Mouse (Mus musculus) spleen, postnatal 14 days (tissue): ENCODE results near the gene Zranb1.

Experiments
- DNase-seq, 2 experiments: peaks; one replicate each; pipeline ENCODE4 v3.0.0; 2021 to 2022; ENCODE audit warnings: low spot score in 2 of 2

Zranb1 gene

DNA sequence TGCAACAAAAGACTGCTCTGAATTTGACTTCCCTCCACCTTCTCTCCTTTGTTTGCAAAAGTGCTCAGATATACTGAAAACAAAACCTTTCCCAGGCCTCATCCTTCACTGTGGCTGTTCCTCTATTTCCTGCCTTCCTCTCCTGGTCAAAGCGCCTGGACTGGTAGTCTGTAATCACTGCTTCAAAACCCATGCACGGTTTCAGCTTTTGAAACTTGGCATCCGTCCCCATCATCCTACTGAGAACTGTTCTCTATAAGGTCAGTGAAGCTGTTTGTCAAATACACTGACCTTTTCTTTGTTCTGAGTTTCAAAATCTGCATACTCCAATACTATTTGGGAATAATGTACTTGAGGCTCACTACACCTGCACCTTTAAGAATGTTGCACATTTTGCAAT, 3.7 kb upstream of the Zranb1 start:
- DNase-seq = no peak

DNA sequence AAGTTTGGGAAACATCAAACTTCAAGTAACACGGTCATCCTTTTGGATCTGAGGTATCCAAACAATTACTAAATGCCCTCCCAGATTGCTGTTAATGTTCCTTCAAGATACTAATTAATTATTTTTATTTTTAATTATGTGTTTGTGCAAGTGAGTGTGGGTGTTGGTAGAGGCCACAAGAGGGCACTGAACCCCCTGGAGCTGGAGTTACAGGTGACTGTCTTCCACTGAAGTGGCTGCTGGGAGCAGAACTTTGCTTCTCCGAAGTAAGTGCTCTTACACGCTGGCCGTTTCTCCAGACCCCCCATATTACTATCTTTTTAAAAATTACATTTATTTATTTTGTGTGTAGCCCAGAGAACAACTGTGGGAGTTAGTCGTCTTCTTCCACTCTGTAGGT, 887 bp upstream of the Zranb1 start:
- DNase-seq = no peak

DNA sequence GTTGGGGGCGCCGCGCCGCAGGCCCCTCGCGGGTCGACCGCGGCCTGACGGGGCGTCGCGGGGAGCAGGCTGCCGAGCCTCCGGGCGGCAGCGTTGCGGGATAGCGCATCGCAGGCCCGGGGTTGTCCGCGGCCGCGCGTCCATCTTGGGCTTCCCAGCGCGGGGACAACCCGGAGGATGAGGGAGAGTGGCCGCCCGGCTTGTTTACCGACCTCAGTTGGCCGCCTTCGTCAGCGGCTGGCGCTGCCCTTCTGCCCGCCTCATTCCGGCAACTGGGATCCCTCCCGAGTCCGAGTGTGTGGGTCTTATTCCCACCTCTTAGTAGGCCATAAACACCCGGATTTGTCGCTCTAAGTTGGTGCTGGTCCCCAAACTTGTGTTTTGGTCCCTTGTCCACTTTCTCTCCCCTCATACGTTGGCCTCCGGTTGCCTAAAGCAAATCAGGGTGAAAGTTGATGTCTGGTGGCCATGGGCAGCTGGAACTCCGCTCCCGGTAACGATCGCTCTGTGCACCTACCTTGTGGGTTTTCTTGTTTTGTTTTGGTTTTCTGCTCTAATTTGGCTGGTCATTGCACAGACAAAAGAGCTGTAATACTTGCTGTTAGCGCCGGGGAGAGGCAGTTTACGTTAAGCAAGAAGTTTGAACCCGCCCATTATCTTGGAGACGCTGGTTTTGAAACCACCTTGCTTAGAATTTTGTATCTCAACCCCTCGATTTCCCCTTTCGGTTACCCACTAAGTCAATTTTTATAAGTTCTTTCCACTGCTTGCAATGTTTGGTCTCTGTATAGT, 814 bp downstream of the Zranb1 start:
- DNase-seq = peak; percentile 9 to 37

DNA sequence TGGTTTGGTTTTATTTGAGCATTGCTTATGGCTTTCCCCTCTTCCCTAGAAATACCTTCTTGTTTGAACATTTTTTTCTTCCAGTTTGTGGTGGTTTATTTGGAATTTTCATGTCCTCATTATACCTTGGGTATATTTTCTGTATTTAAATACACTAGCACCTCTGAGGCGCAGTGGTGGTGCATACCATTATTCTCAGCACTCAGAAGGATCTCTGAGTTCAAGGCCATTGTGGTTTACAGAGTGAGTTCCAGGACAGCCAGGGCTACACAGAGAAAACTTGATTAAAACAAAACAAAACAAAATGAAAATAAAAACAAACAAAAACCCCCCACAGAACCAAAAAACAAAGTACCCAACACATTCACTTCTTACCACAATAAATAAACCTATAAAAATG, 2.4 kb downstream of the Zranb1 start:
- DNase-seq = no peak

DNA sequence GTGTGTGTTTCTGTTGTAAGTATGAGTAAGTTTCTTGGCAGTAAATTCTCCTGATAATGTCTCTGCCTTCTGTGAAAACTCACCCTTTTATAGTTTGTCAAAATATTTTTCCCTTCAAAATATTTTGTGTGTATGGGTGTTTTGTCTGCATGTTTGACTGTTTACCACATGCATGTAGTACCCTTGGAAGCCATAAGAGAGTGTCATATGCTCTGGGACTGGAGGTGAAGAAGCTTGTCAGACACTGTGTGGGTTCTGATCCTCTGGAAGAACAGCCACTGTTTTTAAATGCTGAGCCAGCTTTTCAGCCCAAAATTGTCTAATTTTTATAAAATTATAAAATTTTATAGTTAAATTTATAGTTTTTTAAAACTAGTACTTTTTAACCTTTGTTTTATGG, 3.8 kb downstream of the Zranb1 start:
- no peak for DNase-seq

DNA sequence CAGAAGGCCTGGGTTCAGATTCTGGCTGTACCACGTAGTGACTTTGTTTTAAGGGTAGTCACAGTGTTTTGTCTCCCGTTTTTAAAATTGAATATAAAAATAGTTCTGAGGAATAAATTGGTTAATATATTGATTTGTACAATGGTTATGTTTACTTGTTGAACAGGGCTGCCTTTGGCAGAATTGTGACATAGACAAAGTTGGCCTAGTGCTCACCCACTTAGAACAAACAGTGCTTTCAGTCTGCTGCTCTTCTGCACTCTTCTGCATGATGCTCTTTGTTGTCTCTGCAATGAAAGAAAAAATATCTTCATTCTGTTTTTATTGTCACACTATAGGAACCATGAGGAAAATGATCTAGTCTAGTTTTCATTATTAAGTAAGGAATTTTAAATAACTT, 8.2 kb downstream of the Zranb1 start:
- no peak for DNase-seq

DNA sequence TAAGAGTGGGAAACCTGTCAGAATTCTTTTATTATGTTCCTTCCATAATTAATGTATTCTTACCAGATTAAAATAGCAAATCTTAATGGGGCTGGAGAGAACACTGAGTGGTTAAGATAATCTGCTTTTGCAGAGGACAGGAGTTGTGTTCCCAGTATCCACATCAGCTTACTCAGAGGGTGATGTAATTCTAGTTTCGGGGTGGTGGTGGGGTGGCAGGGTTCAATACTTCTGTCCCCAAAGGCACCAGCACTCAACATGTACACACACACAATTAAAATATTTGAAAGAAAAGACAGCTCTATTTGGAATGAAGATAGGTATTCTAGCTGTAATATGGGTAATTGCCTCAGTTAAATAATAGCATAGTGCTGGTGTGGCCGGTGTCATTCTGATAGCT, 9.6 kb downstream of the Zranb1 start:
- no peak for DNase-seq

DNA sequence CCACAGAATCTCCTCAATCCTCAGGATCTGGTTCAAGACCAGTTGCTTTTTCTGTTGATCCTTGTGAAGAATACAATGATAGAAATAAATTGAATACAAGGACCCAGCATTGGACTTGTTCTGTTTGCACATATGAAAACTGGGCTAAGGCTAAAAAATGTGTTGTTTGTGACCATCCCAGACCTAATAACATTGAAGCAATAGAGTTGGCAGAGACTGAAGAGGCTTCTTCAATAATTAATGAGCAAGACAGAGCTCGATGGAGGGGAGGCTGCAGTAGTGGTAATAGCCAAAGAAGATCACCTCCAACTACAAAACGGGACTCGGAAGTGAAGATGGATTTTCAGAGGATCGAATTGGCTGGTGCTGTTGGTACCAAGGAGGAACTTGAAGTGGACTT, 19.0 kb downstream of the Zranb1 start:
- no peak for DNase-seq

DNA sequence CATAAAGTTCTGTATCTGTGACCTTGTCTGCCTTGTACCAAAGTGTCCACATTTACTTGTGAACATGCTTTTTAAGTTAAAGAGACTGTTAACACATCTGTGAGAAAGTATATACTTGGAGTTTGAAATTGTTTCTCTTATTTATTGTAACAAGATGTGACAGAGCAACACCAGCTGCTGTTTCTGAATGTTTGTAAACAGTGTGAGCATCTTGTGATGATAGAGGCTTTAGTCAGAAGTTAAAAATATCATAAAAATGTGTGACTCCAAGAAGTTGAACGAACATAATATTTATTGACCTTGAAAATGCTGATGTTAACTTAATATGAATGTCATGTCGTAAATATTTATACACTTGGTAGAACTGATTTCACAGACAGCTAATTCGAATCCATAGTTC, 19.7 kb downstream of the Zranb1 start:
- DNase-seq = no peak

DNA sequence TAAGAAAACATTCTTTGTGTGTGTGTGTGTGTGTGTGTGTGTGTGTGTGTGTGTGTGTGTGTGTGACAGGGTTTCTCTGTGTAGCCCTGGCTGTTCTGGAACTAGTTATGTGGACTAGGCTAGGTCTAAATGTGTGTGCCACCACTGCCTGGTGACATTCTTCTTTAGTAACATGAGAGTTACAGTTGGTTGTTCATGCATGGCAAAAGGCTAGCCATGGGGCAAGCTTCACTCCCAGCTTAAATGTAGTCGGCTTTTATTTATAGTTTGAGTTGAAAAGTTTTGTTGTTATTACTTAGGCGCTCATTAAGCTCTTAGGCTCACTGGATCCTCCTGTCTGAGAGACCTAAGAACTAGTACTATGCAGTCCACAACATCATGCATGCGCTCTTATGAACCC, 33.5 kb downstream of the Zranb1 start:
- DNase-seq = no peak

DNA sequence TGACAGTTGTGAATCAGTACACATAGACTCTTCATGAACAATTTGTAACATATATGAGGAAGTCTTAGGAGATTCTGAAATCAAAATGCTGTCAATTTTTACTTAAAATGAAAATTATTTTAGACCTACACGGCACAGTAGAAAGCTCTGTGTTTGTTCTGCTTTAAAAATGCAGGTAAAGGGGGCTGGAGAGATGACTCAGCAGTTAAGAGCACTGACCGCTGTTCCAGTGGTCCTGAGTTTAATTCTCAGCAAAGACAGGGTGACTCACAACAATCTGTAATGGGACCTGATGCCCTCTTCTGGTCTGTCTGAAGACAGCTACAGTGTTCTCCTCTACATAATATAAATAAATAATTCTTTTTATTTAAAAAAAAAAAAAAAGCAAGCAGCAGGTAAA, 34.8 kb downstream of the Zranb1 start:
- no peak for DNase-seq

DNA sequence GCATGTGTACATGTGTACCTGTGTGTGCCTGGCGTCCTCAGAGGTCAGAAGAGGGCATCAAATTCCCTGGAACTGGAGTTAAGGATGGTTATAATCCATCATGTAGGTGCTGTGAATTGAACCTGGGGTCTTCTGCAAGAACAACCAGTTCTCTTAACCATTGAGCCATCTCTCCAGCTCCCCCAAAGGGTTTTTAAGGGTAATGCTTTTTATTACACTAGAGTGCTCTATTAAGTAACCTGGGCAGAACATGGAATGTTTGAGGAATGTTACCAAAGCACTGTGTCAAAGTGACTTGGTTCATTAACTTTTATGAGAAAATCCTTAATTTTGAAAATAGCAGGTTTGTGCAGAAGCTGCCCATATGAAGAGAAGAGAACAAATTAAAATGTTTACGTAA, 41.1 kb downstream of the Zranb1 start:
- DNase-seq = no peak

DNA sequence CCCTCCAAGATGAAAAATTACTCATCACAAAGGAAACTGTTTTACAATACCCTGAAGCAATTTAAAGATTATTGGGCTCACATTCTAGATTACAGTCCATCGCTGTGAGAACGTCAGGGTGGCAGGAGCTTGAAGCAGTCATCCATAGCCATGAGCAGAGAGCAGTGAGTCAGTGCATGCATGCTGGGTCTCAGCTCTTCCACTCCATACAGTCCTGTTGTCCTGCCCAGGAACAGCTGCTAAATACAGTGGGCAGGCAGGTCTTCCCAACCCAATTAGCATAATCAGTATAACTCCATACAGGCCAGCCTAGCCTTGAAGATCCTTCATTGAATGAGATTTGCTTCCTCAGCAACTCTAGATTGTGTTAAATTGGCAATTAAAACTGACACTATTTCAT, 45.1 kb downstream of the Zranb1 start:
- no peak for DNase-seq

DNA sequence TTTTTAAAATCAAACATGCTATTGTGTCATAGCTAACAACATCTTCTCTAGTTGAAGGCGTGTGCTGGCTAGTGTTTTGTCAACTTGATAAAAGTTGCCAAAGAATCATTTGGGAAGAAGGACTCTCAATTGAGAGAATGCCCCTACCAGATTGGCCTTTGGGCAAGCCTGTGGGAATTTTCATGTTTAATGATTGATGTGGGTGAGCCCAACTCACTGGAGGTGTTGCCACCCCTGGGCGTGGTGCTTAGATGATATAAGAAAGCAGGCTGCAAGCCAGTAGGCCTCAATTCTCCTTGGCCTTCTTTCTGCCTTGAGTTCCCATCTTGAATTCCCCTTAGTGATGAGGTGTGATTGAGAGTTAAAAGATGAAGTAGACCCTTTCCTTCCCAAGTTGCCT, 47.0 kb downstream of the Zranb1 start:
- DNase-seq = no peak

DNA sequence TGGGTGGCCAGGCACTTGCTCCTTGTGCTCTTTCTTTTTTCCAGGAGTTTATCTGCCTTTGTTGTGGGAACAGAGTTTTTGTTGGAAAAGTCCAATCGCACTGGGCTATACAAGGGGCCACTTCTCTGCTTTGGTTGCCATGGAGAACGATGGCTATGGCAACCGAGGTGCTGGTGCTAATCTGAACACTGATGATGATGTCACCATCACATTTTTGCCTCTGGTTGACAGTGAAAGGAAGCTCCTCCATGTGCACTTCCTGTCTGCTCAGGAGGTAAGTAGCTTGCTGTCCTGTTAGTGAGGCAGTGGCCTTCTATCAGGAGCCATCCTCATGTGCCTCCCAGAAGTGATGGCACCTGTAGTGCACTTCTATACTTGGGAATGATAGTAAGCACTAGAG, 51.7 kb downstream of the Zranb1 start:
- no peak for DNase-seq

DNA sequence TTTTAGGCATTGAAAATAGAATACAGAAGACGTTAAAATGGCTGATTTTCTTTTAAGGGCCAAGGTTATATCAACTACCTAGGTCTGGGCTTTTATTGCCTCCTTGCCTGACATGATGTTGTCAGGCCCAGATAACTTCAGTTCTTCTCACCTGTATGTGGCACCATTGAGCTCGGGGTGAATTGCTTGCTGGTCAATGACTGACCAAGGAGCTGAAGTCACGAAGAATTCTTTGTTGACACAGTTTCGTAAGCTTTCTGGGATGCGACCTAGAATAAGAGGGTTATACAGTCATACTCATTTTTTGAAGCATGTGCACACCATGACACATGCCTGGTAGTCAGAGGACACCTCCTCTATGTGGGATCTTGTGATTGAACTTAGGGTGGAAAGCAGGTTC, 58.9 kb downstream of the Zranb1 start:
- DNase-seq = no peak

DNA sequence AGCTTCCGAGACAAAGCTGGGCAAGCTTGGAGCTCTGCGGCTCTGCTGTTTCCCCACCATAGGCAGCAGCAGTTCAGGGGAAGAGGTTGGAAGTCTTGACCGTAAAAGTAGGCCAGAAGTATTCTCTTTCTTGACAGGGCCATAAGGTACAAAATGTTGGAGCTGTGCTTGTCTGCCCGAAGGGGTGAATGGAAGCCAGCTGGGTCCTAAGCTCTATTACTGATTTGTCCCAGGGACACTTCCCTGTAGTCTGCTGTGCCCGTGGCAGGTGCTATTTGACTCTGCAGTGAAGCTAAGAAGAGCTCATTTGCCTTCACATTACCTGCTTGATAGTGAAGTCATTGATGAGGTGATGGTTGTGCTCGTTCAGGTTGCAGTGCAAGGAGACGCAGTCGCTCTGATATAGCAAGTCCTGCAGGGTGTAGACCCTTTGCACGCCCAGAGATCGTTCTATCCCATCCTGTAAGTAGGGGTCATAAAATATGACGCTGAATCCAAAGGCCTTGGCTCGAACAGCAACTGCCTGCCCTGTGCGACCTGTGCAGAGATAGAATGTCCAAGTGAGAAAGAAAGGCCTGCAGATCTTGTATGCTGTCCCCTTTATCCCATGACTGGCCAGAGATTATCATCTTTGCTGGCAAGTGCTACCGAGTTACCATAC, 60.4 kb downstream of the Zranb1 start:
- DNase-seq = no peak

DNA sequence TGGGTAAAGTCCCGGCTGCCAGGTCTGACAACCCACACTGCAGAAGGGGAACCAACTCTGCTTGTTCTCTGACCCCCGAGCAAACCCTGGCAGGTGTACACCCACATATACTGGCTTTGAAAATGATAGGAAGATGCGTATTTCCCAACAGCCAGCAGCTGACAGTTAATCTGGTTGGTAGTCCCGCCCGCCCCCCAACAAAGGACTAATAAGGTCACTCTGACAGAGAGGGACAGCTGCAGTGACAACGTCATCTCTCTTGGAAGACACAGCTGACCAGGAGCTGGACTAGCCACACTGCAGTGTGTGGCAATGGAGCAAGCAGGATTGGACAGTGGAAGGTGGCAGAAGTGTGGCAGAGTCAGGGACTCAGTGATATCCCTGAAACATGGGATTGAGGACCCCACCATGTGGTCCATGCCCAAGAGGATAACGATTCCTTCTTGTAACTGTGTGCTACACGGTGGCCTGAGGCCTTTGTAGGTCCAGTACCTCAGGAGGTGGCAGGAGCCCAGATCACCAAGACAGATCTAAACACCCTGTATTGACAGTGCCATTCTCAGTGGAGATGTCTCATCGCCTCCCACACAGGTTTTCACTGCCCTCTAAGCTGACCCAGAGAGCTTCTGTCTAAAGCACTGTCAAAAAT, 62.1 kb downstream of the Zranb1 start:
- DNase-seq = no peak

DNA sequence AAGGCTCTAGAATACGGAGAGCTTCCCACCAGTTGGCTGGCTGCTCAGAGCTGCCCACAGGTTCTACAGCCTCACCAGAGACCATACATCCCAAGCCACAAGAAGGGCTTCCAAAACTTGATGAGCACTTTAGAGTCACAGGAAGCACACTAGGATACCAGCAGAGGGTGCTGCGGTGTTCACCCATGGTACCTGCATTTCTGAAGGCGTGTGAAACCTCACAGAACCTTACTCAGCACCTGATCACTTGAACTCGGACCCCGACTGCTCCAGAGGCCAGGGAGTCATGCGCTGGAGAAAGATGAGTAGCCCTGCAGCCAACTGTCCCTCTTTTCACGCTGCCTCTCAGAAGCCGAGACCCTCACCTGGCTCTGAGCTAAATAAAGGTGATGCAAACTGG, 63.2 kb downstream of the Zranb1 start:
- no peak for DNase-seq

DNA sequence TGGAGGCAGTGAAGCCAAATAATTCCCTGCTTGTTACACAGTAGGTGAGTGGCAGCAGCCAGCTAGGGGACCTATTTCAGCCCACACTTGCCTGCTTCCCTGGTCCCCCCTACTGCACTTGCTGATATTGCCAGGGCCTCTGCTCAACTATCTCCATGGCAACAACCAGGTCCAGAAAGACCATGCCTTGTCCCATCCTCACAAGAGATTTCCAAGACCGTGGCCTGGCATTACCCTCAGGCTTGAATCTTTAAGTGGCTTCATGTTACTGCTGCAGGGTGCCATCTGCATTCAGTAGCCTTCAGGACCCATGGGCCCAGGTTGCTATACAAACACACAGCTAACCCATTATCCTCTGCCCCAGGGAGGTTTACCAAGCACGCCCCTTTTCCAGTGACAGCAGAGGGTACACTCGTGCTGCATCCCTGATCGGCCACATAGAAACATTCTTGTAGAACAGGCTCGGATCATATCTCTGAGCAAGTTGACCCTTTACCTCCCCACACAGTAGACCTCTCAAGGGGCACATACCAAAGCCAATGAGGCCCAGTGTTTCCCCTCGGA, 63.8 kb downstream of the Zranb1 start:
- no peak for DNase-seq

DNA sequence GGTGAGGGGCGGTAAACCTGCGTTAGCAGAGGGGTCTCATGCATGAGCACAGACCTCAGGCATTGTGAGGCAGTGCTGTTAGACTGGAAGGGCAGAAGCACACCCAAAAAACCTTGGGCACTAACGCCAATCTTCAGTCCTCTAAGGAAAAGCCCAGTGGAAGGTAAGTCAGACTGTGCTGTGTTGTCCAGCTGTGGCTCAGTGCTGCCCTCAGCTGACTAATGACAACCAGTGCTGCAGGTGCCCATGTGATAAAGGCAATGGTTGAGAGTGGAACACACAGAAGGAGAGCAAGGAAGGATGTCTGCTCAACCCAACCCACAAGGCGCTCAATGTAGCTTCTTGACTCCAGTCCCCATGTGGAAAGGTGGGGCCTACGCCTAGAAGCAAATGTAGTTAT, 65.4 kb downstream of the Zranb1 start:
- DNase-seq = no peak

DNA sequence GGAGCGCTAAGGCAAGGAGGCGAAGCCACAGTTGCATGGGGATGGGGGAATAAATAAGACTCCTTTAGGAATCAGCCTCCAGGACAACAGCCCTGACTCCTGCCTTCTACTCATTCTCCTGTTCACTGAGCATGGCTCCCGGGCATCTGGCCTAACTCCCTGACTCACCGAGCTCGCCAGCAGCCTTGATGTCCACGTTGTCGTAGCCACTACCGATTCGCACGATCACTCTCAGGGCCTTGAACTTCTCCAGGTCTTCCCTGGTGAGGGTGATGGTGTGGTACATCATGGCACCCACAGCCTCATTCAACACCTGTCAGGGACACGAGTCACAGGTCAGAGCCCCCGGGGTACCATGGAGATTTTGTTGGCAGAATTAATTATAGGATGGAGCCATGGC, 67.7 kb downstream of the Zranb1 start:
- DNase-seq = no peak

DNA sequence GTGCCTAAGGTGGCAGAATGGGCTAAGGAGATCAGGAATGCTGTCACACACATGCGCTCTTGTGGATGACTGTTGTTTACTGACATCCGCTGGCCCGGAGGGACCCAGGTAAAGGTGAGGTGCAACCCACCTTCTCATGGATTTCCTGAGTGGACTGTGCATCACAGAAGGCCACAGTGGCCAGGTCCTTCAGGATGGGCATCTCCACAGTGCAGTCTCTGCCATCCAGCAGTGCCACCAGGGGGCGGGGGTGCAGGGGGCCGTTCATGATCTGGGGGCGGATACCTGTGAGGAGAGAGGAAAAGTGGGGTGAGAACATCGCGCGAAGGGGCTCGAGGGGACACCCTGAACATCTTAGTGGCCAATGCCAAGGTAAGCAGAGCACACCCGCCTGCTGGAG, 68.1 kb downstream of the Zranb1 start:
- no peak for DNase-seq
